Mouse (Mus musculus) small intestine, adult 2 months (tissue): ENCODE data around the gene Olfr656.

Source experiments
- CTCF ChIP-seq: fragments of 200-500 bp; IDR thresholded peaks from 2 replicates; pipeline ENCODE4 v1.5.1; 2012; ENCODE audit warnings: low read depth, mild to moderate bottlenecking, control low read depth, inconsistent platforms, low read length, moderate library complexity, mixed read lengths; ENCODE audit not compliant: insufficient replicate concordance, insufficient read length; ENCODE audit errors: extremely low read depth
- POLR2A ChIP-seq: fragments of 200-500 bp; IDR thresholded peaks from 2 replicates; pipeline ENCODE4 v1.6.1; 2012; ENCODE audit warnings: low read depth, mild to moderate bottlenecking, control low read depth, inconsistent platforms, low read length, moderate library complexity

GRCm38 (mm10) chr7:104666453-104666852, 52.7 kb downstream of the Olfr656 start, which contains the start of gene Olfr659:
- no peak for TF ChIP-seq POLR2A
- no peak for TF ChIP-seq CTCF
